Mouse (Mus musculus): ENCODE measurements around the gene Rft1. TPM values are rescaled to one million over a fixed set of nuclear protein-coding genes. Genes with fewer than 3 reads are reported as not detected.
"Not testable (repeated sequence)": the region's sequence is repeated elsewhere in the genome, so short reads cannot be mapped to it uniquely, and the experiment has no call there.

The Rft1 gene
- polyA plus RNA-seq, 1 experiment from 2014 or later = 8.0 TPM

DNA sequence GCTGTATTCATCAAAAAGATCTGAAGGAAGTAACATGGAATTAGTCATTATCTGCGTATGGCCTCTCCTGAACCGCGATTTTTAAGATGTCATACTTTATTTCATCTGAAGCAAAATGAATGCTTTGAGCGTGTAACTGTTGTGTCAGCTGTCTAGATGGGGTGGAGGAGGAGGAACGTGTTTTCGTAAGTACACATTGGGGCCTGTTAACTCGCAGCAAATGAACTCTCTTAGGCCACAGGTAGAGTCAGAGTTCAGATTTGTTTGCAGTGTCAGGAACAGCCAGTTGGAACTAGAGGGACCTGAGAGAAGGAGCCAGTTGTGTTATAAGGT, 62.8 kb downstream of the Rft1 start:
- Histone ChIP-seq H3K4me3 (peak overlapping the region; percentile 86), H3K27ac (replicated peaks) (no peak overlapping the region), H3K27me3 (no peaks in the 10 kb centered on the region), H3K4me1 (peaks cover 11% of the 10 kb centered on the region), H3K36me3 (no peaks in the 10 kb centered on the region), H3K9ac (replicated peaks) (peak overlapping the region; percentile 75), H3K9me3 (no peaks in the 10 kb centered on the region), H3K4me2 (replicated peaks) (peak overlapping the region; percentile 67)
- no peak for ATAC-seq (replicated peaks)
- 1% methylated on average over 7 of the region's 7 CpGs for WGBS

DNA sequence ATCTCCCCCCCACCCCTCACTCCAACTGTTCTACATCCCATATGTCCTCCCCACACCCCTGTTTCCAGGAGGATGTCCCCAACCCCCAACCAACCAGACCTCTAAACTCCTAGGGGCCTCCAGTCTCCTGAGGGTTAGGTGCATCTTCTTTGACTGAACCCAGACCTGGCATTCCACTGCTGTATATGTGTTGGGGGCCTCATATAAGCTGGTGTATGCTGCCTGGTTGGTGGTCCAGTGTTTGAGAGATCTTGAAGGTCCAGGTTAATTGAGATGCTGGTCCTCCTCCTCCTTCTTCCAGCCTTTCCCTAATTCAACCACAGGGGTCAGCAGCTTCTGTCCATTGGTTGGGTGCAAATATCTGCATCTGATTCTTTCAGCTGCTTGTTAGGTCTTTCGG, 64.5 kb downstream of the Rft1 start:
- not testable (repeated sequence) for H3K27ac ChIP-seq (replicated peaks); H3K9me3 ChIP-seq; H3K27me3 ChIP-seq; ATAC-seq (replicated peaks); H3K4me2 ChIP-seq (replicated peaks); H3K36me3 ChIP-seq; H3K9ac ChIP-seq (replicated peaks); H3K4me3 ChIP-seq
- peaks cover 11% of the 10 kb centered on the region for H3K4me1 ChIP-seq
- 91% methylated on average over 1 of the region's 1 CpGs for whole genome bisulfite sequencing

DNA sequence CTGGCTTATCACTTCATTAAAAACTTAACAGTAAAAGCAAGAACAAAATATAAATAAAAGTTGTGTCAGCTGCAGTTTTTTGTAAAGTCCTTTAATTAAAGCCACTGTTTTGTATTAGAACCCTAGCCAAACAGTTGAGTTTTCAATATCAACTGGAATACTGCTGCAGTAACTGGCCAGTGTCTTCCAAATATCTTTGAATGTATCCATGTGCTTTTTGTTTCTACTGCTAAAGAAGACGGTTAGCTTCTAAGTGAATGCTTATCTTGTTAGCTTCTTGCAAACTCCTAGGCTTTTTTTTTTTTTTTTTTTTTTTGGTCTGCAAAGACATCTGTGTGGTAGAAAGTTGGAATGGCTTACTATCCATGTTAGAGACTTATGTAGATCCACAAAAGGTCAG, 65.4 kb downstream of the Rft1 start:
- ATAC-seq (replicated peaks) = no peak
- Histone ChIP-seq H3K4me3 (no peak overlapping the region), H3K4me2 (replicated peaks) (no peak overlapping the region), H3K4me1 (peaks cover 11% of the 10 kb centered on the region), H3K27ac (replicated peaks) (no peak overlapping the region), H3K27me3 (no peaks in the 10 kb centered on the region), H3K9me3 (no peaks in the 10 kb centered on the region), H3K36me3 (no peaks in the 10 kb centered on the region), H3K9ac (replicated peaks) (no peak overlapping the region)
- 68% methylated on average over 1 of the region's 1 CpGs for WGBS

DNA sequence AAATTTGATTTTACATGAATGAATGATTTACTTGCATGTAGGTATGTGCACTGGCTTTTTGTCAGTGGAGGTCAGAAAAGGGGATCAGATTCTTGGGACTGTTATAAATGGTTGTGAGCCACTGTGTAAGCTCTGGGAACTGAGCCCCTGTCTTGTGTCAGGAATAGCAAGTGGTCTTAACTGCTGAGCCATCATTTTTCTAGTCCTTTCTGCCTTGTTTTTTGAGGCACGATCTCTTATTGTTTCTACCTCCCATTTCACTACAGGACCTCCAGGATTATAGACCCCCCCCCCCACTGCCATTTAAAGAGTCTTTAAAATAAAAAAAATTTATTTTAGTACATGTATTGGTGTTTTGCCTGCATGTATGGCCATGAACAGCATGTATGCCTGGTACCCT, 67.7 kb downstream of the Rft1 start:
- H3K4me2 ChIP-seq (replicated peaks) = no peak overlapping the region
- ATAC-seq (replicated peaks) = no peak
- 84% methylated on average over 1 of the region's 1 CpGs for WGBS

DNA sequence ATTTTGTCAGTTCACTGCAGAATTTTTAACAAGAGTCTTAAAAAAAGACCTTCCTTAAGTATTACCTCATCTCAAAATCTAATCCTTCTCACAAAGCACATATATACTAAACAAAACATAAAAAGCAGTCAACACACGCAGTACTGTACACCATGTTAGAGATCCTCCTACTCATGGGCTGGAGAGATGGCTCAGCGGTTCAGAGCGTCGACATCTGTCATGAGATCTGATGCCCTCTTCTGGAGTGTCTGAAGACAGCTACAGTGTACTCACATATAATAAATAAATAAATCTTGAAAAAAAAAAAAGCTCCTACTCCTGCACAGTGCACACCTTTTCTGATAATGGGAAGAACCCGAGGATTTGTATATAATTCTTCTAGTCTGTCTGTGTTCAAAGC, 68.2 kb downstream of the Rft1 start:
- no peak overlapping the region for H3K9ac ChIP-seq (replicated peaks)
- peaks cover 4% of the 10 kb centered on the region for H3K4me1 ChIP-seq
- 87% methylated on average over 5 of the region's 5 CpGs for WGBS
- H3K4me3 ChIP-seq = no peak overlapping the region
- no peaks in the 10 kb centered on the region for H3K27me3 ChIP-seq
- ATAC-seq (replicated peaks) = no peak
- no peaks in the 10 kb centered on the region for H3K9me3 ChIP-seq
- H3K4me2 ChIP-seq (replicated peaks) = no peak overlapping the region
- no peak overlapping the region for H3K27ac ChIP-seq (replicated peaks)
- H3K36me3 ChIP-seq = no peaks in the 10 kb centered on the region

More for the DNA sequence above, 67.7 kb downstream of the Rft1 start:
- H3K4me3 ChIP-seq = no peak overlapping the region
- no peak overlapping the region for H3K9ac ChIP-seq (replicated peaks)
- no peaks in the 10 kb centered on the region for H3K36me3 ChIP-seq
- no peak overlapping the region for H3K27ac ChIP-seq (replicated peaks)
- H3K27me3 ChIP-seq = no peaks in the 10 kb centered on the region
- no peaks in the 10 kb centered on the region for H3K9me3 ChIP-seq
- peaks cover 7% of the 10 kb centered on the region for H3K4me1 ChIP-seq

DNA sequence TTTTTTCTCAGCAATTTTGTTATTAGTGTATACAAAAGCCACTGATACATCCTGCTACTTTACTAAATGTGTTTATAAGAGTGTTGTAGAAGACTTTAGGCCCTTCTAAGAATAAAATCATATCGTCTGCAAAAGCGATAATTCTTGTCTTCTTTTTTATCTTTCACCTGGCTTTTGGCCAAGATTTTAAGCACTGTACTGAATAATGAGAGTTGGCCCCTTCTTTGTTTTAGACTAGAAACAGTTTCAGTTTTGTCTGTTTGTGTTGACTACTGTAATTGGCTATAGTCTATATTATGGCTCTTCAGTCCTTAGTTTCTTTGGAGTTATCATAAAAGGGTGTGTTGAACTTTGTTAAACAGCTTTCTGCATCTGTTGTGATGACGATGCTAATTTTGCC, 77.7 kb downstream of the Rft1 start:
- no peak overlapping the region for H3K9ac ChIP-seq (replicated peaks)
- no peak overlapping the region for H3K4me3 ChIP-seq
- ATAC-seq (replicated peaks) = no peak
- no peaks in the 10 kb centered on the region for H3K27me3 ChIP-seq
- no peaks in the 10 kb centered on the region for H3K36me3 ChIP-seq
- no peak overlapping the region for H3K27ac ChIP-seq (replicated peaks)
- H3K4me1 ChIP-seq = peaks cover 5% of the 10 kb centered on the region; the same call in 1 of the 2 replicates
- H3K4me2 ChIP-seq (replicated peaks) = no peak overlapping the region
- WGBS = 45% methylated on average over 3 of the region's 3 CpGs
- H3K9me3 ChIP-seq = no peaks in the 10 kb centered on the region

DNA sequence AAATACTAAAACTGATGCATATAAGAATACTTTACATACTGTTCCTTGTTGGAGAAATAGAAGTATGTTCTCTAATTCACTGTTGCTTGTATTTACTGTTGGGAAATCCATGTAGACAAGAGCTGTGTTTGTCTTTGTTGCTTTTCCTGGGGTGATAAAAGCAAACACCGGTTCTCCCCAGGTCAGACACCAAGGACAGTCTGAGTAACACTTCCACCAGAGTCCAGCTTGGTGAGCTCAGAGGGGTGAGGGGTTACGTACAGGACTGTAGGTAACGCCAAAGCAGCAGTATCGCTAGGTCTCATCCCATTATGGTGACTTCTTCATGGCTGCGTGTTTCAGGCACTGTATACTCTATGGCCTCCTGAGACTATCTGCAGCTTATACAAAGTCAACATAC, 80.5 kb downstream of the Rft1 start:
- Histone ChIP-seq H3K9ac (replicated peaks) (no peak overlapping the region), H3K27me3 (no peaks in the 10 kb centered on the region), H3K4me2 (replicated peaks) (no peak overlapping the region), H3K27ac (replicated peaks) (no peak overlapping the region), H3K36me3 (no peaks in the 10 kb centered on the region), H3K4me3 (no peak overlapping the region), H3K4me1 (peaks cover 5% of the 10 kb centered on the region; the same call in 1 of the 2 replicates), H3K9me3 (no peaks in the 10 kb centered on the region)
- no peak for ATAC-seq (replicated peaks)
- WGBS = 98% methylated on average over 5 of the region's 5 CpGs

DNA sequence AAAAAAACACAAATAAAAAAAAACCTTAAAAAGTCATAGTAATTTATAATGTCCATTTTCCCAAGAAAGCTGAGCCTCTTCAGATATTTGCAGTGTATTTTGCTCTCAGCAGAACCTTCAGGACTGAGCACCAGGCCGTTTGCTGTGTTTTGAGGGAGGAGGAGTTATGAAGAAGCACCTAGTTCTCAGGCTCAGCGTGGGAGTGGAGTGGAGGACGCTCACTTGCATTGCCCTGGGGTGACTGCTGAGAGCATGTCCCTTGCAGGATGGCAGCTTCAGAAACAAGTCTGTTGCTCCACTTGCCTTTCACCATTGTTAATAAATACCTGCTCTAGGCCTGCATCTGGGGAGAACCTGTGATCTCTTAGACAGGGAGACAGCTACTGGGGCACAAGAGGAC, 81.7 kb downstream of the Rft1 start:
- no peak overlapping the region for H3K4me2 ChIP-seq (replicated peaks)
- H3K36me3 ChIP-seq = no peaks in the 10 kb centered on the region
- no peaks in the 10 kb centered on the region for H3K9me3 ChIP-seq
- H3K27me3 ChIP-seq = no peaks in the 10 kb centered on the region
- WGBS = 84% methylated on average over 3 of the region's 3 CpGs
- no peak overlapping the region for H3K27ac ChIP-seq (replicated peaks)
- ATAC-seq (replicated peaks) = no peak
- H3K4me1 ChIP-seq = peaks cover 5% of the 10 kb centered on the region; the same call in 1 of the 2 replicates
- no peak overlapping the region for H3K9ac ChIP-seq (replicated peaks)
- H3K4me3 ChIP-seq = no peak overlapping the region

DNA sequence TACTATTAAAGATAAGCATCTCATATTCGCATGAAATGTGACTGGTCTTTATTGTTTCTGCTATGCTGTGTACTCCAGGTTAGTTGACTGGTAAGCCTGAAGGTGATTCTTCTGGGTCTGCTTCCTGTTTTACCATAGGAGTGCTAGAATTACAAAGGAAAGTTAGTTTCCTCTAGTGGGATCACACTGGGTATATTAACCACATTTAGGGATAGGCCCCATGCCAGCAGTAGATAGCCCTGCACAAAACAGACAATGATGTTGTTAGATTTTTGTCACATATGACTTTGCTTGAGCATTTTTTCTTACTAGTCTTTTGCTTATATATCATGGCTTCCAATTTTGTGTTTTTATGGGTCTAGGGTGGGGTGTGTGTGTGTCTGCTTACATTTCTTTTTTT, 82.3 kb downstream of the Rft1 start:
- H3K9me3 ChIP-seq = no peaks in the 10 kb centered on the region
- no peak overlapping the region for H3K4me2 ChIP-seq (replicated peaks)
- H3K36me3 ChIP-seq = no peaks in the 10 kb centered on the region
- H3K4me3 ChIP-seq = no peak overlapping the region
- 96% methylated on average over 1 of the region's 1 CpGs for WGBS
- no peak overlapping the region for H3K27ac ChIP-seq (replicated peaks)
- H3K27me3 ChIP-seq = no peaks in the 10 kb centered on the region
- H3K9ac ChIP-seq (replicated peaks) = no peak overlapping the region
- peaks cover 5% of the 10 kb centered on the region; the same call in 1 of the 2 replicates for H3K4me1 ChIP-seq
- no peak for ATAC-seq (replicated peaks)

Other genes starting within 250 kb of the Rft1 start
- gene Dcp1a, start 174.8 kb upstream of the Rft1 start, polyA plus RNA-seq (2015; fragmentation: Nextera tagmentation; extraction: Ambion mirVana) = 19.2 and 21.2 TPM in 2 replicates
- gene Cacna1d, start 162.9 kb upstream of the Rft1 start, polyA plus RNA-seq (2015; fragmentation: Nextera tagmentation; extraction: Ambion mirVana) = 7.1 and 8.2 TPM in 2 replicates
- gene Tkt, start 106.0 kb upstream of the Rft1 start, polyA plus RNA-seq (2015; fragmentation: Nextera tagmentation; extraction: Ambion mirVana) = 327 and 333 TPM in 2 replicates
- 32.1 and 32.3 TPM in 2 replicates for gene Prkcd, start 28.1 kb upstream of the Rft1 start, polyA plus RNA-seq (2015; fragmentation: Nextera tagmentation; extraction: Ambion mirVana)
- gene Sfmbt1, start 60.5 kb downstream of the Rft1 start, polyA plus RNA-seq (2015; fragmentation: Nextera tagmentation; extraction: Ambion mirVana) = 21.0 and 23.2 TPM in 2 replicates
- 17.3 and 18.0 TPM in 2 replicates for gene Tmem110, start 171.2 kb downstream of the Rft1 start, polyA plus RNA-seq (2015; fragmentation: Nextera tagmentation; extraction: Ambion mirVana)
- gene Mustn1, start 224.8 kb downstream of the Rft1 start, polyA plus RNA-seq (2015; fragmentation: Nextera tagmentation; extraction: Ambion mirVana) = 0.55 and 0.90 TPM in 2 replicates
- gene Itih4, start 232.1 kb downstream of the Rft1 start, polyA plus RNA-seq (2015; fragmentation: Nextera tagmentation; extraction: Ambion mirVana) = 0.17 TPM in 1 of 2 replicates, not detected in the other

All from forebrain, embryonic 15.5 days (tissue).